Mouse (Mus musculus) layer of hippocampus, adult 8-10 months (tissue): ENCODE results near the gene Cptp. TPM values are rescaled to one million over a fixed set of nuclear protein-coding genes. Genes with fewer than 3 reads are reported as not detected.

Source experiments
- DNase-seq, 2 experiments: peaks; one replicate each; pipeline ENCODE4 v3.0.0; 2022; ENCODE audit warnings: low spot score in 2 of 2
- total RNA-seq, 4 experiments: library from RNA; stranded (reverse); gene quantifications; 2 replicates each; pipeline ENCODE4 v1.2.4; 2022

Cptp gene
- 10 to 100 TPM; 27.8 to 41.9 (median 29.5) TPM for total RNA-seq

- DNase-seq, result peak; percentile 94 to 95
Measured at GRCm38 (mm10) chr4:155869317-155870033, at the start of gene Cptp, which contains the start of gene Ints11. Cptp (minus strand) TSS chr4:155869440. Ints11 (plus strand) TSS chr4:155869546.

- DNase-seq, result no peak
Measured at GRCm38 (mm10) chr4:155908751-155909150, 39.5 kb upstream of the Cptp start.

- peak; percentile 4 to 10 for DNase-seq
Measured at GRCm38 (mm10) chr4:155908281-155908680, 39.0 kb upstream of the Cptp start.

GRCm38 (mm10) chr4:155907003-155907402 is 37.8 kb upstream of the Cptp start:
- peak in 1 of 2 experiments; percentile 2 for DNase-seq

- peak in 1 of 2 experiments; percentile 2 for DNase-seq
Measured at GRCm38 (mm10) chr4:155906125-155906524, 36.9 kb upstream of the Cptp start.

- DNase-seq, result peak in 1 of 2 experiments; percentile 2
Measured at GRCm38 (mm10) chr4:155905634-155906033, 36.4 kb upstream of the Cptp start.

GRCm38 (mm10) chr4:155904318-155905102 is 35.3 kb upstream of the Cptp start:
- DNase-seq, result peak; percentile 6 to 14

GRCm38 (mm10) chr4:155903246-155903645 is 34.0 kb upstream of the Cptp start:
- DNase-seq, result no peak

- DNase-seq, result peak; percentile 42 to 50
Measured at GRCm38 (mm10) chr4:155901205-155901604, 32.0 kb upstream of the Cptp start.

- no peak for DNase-seq
Measured at GRCm38 (mm10) chr4:155899355-155899754, 30.1 kb upstream of the Cptp start.

GRCm38 (mm10) chr4:155898318-155898717 is 29.1 kb upstream of the Cptp start:
- no peak for DNase-seq

- no peak for DNase-seq
Measured at GRCm38 (mm10) chr4:155896461-155896860, 27.2 kb upstream of the Cptp start.

GRCm38 (mm10) chr4:155895826-155896225 is 26.6 kb upstream of the Cptp start:
- no peak for DNase-seq

GRCm38 (mm10) chr4:155895216-155895615 is 26.0 kb upstream of the Cptp start:
- DNase-seq, result peak; percentile 75 to 79

- peak; percentile 59 to 62 for DNase-seq
Measured at GRCm38 (mm10) chr4:155894311-155894881, 25.2 kb upstream of the Cptp start.

GRCm38 (mm10) chr4:155893212-155893690 is 24.0 kb upstream of the Cptp start:
- DNase-seq, result peak in 1 of 2 experiments; percentile 4

- peak; percentile 17 to 26 for DNase-seq
Measured at GRCm38 (mm10) chr4:155892438-155893211, 23.4 kb upstream of the Cptp start.

GRCm38 (mm10) chr4:155892017-155892416 is 22.8 kb upstream of the Cptp start:
- DNase-seq, result peak in 1 of 2 experiments; percentile 71

- DNase-seq, result peak; percentile 91 to 96
Measured at GRCm38 (mm10) chr4:155891551-155892001, 22.3 kb upstream of the Cptp start, which contains the start of the genes Pusl1 and Acap3. Pusl1 (minus strand) TSS chr4:155891781. Acap3 (plus strand) TSS chr4:155891822.

- DNase-seq, result peak in 1 of 2 experiments; percentile 27
Measured at GRCm38 (mm10) chr4:155891011-155891471, 21.8 kb upstream of the Cptp start.

GRCm38 (mm10) chr4:155889316-155889715 is 20.1 kb upstream of the Cptp start:
- DNase-seq, result peak; percentile 4 to 6
